Comparison of ENCODE assay signal across 14 mouse cellular contexts in the genomic region with DNA sequence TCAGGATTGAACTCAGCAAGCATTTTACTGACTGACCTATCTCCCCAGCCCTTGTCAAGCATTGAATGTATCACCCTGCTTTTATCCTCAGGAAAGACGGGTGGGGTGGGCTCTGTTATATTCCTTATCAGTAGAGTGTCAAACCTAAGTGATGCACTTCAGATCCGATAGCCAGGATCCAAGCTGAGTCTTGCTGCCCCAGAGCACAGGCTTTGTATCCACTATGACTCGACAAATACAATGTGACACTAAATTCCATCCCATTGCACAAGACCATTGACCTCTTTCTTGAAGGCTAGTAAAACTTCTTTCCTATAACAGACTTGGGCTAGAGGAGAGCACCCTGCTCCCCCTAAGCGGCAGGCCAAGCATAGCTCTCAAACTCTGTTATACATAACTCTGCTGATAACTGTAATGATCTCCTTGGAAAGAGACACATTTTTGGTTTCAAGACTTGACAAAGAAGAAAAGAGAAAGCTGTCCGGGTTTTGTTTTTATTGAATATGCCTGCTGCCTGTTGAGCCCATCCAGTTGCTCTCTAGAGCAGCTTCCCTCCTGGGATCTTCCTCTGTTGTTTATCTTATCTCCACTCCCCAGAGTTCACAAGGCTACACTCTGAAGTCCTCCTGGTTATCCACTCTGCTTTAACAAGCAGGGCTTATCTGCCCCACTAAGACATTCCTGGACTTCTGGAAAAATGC.
A peak's percentile ranks its signal among the peaks of the same experiment; 100 is the strongest.
DNase-seq lines count a peak whose midpoint lies in the region; ATAC-seq and TF ChIP-seq lines count a peak whose summit lies in the region.
"Had no signal": no experiment of that assay in that cellular context is flagged by ENCODE, and none has a peak within 500 bp of the region (broad histone marks: within the 10 kb centered on the region; RNA-seq: fewer than 3 reads in every experiment).

No protein-coding gene starts in this region.

- no peaks in the 10 kb centered on the region for H3K36me3 ChIP-seq in heart, adult 2 months (ENCODE audit: control insufficient read depth, insufficient read depth, low read length)
- no peaks in the 10 kb centered on the region for H3K36me3 ChIP-seq in lung, embryonic 15.5 days
- H3K36me3 ChIP-seq in heart, embryonic 13.5 days: peaks cover 26% of the 10 kb centered on the region
- H3K36me3 ChIP-seq in forebrain, embryonic 16.5 days (ENCODE audit: control insufficient read depth, insufficient read depth): no peaks in the 10 kb centered on the region
- H3K36me3 ChIP-seq: limb, embryonic 12.5 days; midbrain, embryonic 12.5 days; neural tube, embryonic 12.5 days had no signal

- peak overlapping the region; percentile 47 for H3K27ac ChIP-seq in heart, adult 2 months
- 0 out of 2 replicates have a peak overlapping the region, but pooled peaks have one; percentile 24 for H3K27ac ChIP-seq in lung, embryonic 15.5 days
- H3K27ac ChIP-seq in heart, embryonic 13.5 days (replicated peaks): peak overlapping the region; percentile 73
- H3K27ac ChIP-seq in forebrain, embryonic 16.5 days (ENCODE audit: low read length): no peak overlapping the region
- no peak overlapping the region for H3K27ac ChIP-seq in cerebellum, adult 2 months (ENCODE audit: insufficient read depth, low read length)
- H3K27ac ChIP-seq: midbrain, embryonic 12.5 days; neural tube, embryonic 12.5 days had no signal

- intact Hi-C loops in heart, adult 2 months (cut with DNase I): no loop called here

- DNase-seq in heart, adult 2 months: no peak
- DNase-seq in heart, postnatal 4 days: no peak
- DNase-seq in lung, postnatal 25 days (ENCODE audit: low spot score): no peak
- no peak for DNase-seq in cerebellum, adult 2 months
- DNase-seq: embryo, embryonic 11 days; kidney, adult 9 months; layer of hippocampus, postnatal 36 days had no signal

- H3K9ac ChIP-seq in heart, adult 2 months (ENCODE audit: low read depth, low read length): no peak overlapping the region
- no peak overlapping the region for H3K9ac ChIP-seq in lung, embryonic 15.5 days
- H3K9ac ChIP-seq in heart, embryonic 13.5 days: no peak overlapping the region
- H3K9ac ChIP-seq in forebrain, embryonic 16.5 days (replicated peaks; ENCODE audit: low read depth, low read length): no peak overlapping the region
- H3K9ac ChIP-seq: limb, embryonic 12.5 days; midbrain, embryonic 12.5 days; neural tube, embryonic 12.5 days had no signal

- no peak overlapping the region for H3K4me3 ChIP-seq in heart, adult 2 months
- H3K4me3 ChIP-seq in lung, embryonic 15.5 days: no peak overlapping the region
- H3K4me3 ChIP-seq in heart, embryonic 13.5 days: no peak overlapping the region
- no peak overlapping the region for H3K4me3 ChIP-seq in forebrain, embryonic 16.5 days (replicated peaks; ENCODE audit: low read length)
- H3K4me3 ChIP-seq in cerebellum, adult 2 months (replicated peaks; ENCODE audit: insufficient read depth, low read depth, low read length): no peak overlapping the region
- H3K4me3 ChIP-seq: limb, embryonic 12.5 days; midbrain, embryonic 12.5 days; neural tube, embryonic 12.5 days had no signal

- no peaks in the 10 kb centered on the region for H3K79me2 ChIP-seq in heart, adult 2 months (replicated peaks; ENCODE audit: control insufficient read depth, insufficient read depth, low read length)

- H3K9me3 ChIP-seq in lung, embryonic 15.5 days: no peaks in the 10 kb centered on the region
- 0 out of 2 replicates have a peak, but pooled peaks cover 3% of the 10 kb centered on the region for H3K9me3 ChIP-seq in heart, embryonic 13.5 days
- peaks cover 2% of the 10 kb centered on the region; the same call in 1 of the 2 replicates for H3K9me3 ChIP-seq in forebrain, embryonic 16.5 days (ENCODE audit: control insufficient read depth, low read length)
- H3K9me3 ChIP-seq: limb, embryonic 12.5 days; midbrain, embryonic 12.5 days; neural tube, embryonic 12.5 days had no signal

- H3K27me3 ChIP-seq in heart, adult 2 months (ENCODE audit: control insufficient read depth, insufficient read depth, low read length): no peaks in the 10 kb centered on the region
- no peaks in the 10 kb centered on the region for H3K27me3 ChIP-seq in lung, embryonic 15.5 days
- 0 out of 2 replicates have a peak, but pooled peaks cover 7% of the 10 kb centered on the region for H3K27me3 ChIP-seq in heart, embryonic 13.5 days (replicated peaks)
- no peaks in the 10 kb centered on the region for H3K27me3 ChIP-seq in forebrain, embryonic 16.5 days (replicated peaks; ENCODE audit: control insufficient read depth, insufficient read depth, low read length)
- no peaks in the 10 kb centered on the region for H3K27me3 ChIP-seq in cerebellum, adult 2 months (ENCODE audit: control insufficient read depth, insufficient read depth, low read length)
- H3K27me3 ChIP-seq: limb, embryonic 12.5 days; midbrain, embryonic 12.5 days; neural tube, embryonic 12.5 days had no signal

- no peak for TF ChIP-seq EP300 in heart, adult 2 months (IDR thresholded peaks at IDR 0.05; ENCODE audit: insufficient read depth, low read depth, low read length)

- H3K4me1 ChIP-seq in heart, adult 2 months (ENCODE audit: control insufficient read depth, insufficient read depth, low read length): peaks cover 8% of the 10 kb centered on the region
- H3K4me1 ChIP-seq in lung, embryonic 15.5 days: peaks cover 24% of the 10 kb centered on the region
- H3K4me1 ChIP-seq in heart, embryonic 13.5 days: peaks cover 64% of the 10 kb centered on the region
- H3K4me1 ChIP-seq in forebrain, embryonic 16.5 days (replicated peaks; ENCODE audit: control insufficient read depth, insufficient read depth, low read length): 0 out of 2 replicates have a peak, but pooled peaks cover 2% of the 10 kb centered on the region
- H3K4me1 ChIP-seq in cerebellum, adult 2 months (ENCODE audit: control insufficient read depth, insufficient read depth, low read length): peaks cover 15% of the 10 kb centered on the region
- H3K4me1 ChIP-seq: midbrain, embryonic 12.5 days had no signal

- 44% methylated on average over 5 of the region's 5 CpGs for WGBS in heart, adult 2 months
- 18% methylated on average over 5 of the region's 5 CpGs for WGBS in lung, embryonic 15.5 days
- 9% methylated on average over 5 of the region's 5 CpGs for WGBS in heart, embryonic 13.5 days
- 86% methylated on average over 5 of the region's 5 CpGs for WGBS in forebrain, embryonic 16.5 days
- 96% methylated on average over 5 of the region's 5 CpGs for WGBS in cerebellum, adult 2 months

- no peak overlapping the region for H3K4me2 ChIP-seq in lung, embryonic 15.5 days
- peak overlapping the region; percentile 20; the same call in 1 of the 2 replicates for H3K4me2 ChIP-seq in heart, embryonic 13.5 days
- no peak overlapping the region for H3K4me2 ChIP-seq in forebrain, embryonic 16.5 days (ENCODE audit: low read length)
- H3K4me2 ChIP-seq: limb, embryonic 12.5 days; midbrain, embryonic 12.5 days; neural tube, embryonic 12.5 days had no signal

- no peak for TF ChIP-seq POLR2A in heart, adult 2 months (IDR thresholded peaks at IDR 0.05; ENCODE audit: insufficient read depth, low read depth, low read length)
- no peak for TF ChIP-seq POLR2A in cerebellum, adult 2 months (IDR thresholded peaks at IDR 0.05; ENCODE audit: borderline replicate concordance, insufficient read depth, low read length)

- peak; percentile 32; the same call in 1 of the 2 replicates for ATAC-seq in lung, embryonic 15.5 days (ENCODE audit: borderline replicate concordance, extremely low read depth, low FRiP score, low TSS enrichment)
- ATAC-seq in heart, embryonic 13.5 days (ENCODE audit: extremely low read depth, insufficient number of reproducible peaks, low FRiP score, low TSS enrichment): no peak
- 0 out of 2 replicates have a peak, but pooled peaks have one; percentile 29 for ATAC-seq in megakaryocyte progenitor cell, adult 5-6 weeks (replicated peaks; ENCODE audit: poor library complexity)
- no peak for ATAC-seq in forebrain, embryonic 16.5 days

- TF ChIP-seq CTCF in heart, adult 2 months (IDR thresholded peaks at IDR 0.05): no peak
- no peak for TF ChIP-seq CTCF in cerebellum, adult 2 months (IDR thresholded peaks at IDR 0.05; ENCODE audit: borderline replicate concordance, insufficient read depth, low read depth, low read length)

Comparison
In these comparisons a context has a peak if more than half of its experiments do, and no peak if none do; other contexts are left out.
1. H3K27ac ChIP-seq: peak in heart, adult 2 months (single experiment), lung, embryonic 15.5 days (single experiment) and heart, embryonic 13.5 days (single experiment); none in forebrain, embryonic 16.5 days (single experiment) and cerebellum, adult 2 months (single experiment).
2. ATAC-seq: peak in lung, embryonic 15.5 days (single experiment) and megakaryocyte progenitor cell, adult 5-6 weeks (single experiment); none in heart, embryonic 13.5 days (single experiment) and forebrain, embryonic 16.5 days (single experiment).